ENCODE assay signal across 8 mouse cellular contexts in genomic region chr14:20544467-20545411, GRCm38 (mm10). TPM values are rescaled to one million over a fixed set of nuclear protein-coding genes. Genes with fewer than 3 reads are reported as not detected.
DNase-seq lines count a peak whose midpoint lies in the region; ATAC-seq and TF ChIP-seq lines count a peak whose summit lies in the region.

No protein-coding gene starts in this region.

- TF ChIP-seq CTCF in CH12.LX (conservative IDR thresholded peaks at IDR 0.05 in 1 of 2, IDR thresholded peaks at IDR 0.05 in 1 of 2; ENCODE audit: low read depth in 2 of 2, low read length in 2 of 2), result no peak

- TF ChIP-seq RAD21 in CH12.LX (IDR thresholded peaks at IDR 0.05; ENCODE audit: low read depth, low read length), result no peak

- H3K4me1 ChIP-seq in CH12.LX (ENCODE audit: control insufficient read depth in 1 of 2, insufficient read depth in 2 of 2), result peaks cover 0 to 47% of the 10 kb centered on the region in 2 experiments; a peak in 2 of 4 replicates
- H3K4me1 ChIP-seq in stomach, embryonic 16.5 days (ENCODE audit: control insufficient read depth, insufficient read depth, low read length), result peaks cover 7% of the 10 kb centered on the region

- no peak for TF ChIP-seq POLR2A in CH12.LX (IDR thresholded peaks at IDR 0.05; ENCODE audit: low read depth, low read length)

- H3K4me2 ChIP-seq in CH12.LX (ENCODE audit: insufficient read depth, low read depth, poor library complexity, severe bottlenecking), result peak overlapping the region; percentile 95
- peak overlapping the region; percentile 62 for H3K4me2 ChIP-seq in stomach, embryonic 16.5 days (ENCODE audit: low read depth, low read length)

- no peak overlapping the region for H3K27ac ChIP-seq in CH12.LX (ENCODE audit: insufficient read depth, low read depth)
- no peak overlapping the region for H3K27ac ChIP-seq in stomach, embryonic 16.5 days (ENCODE audit: low read length)

- peak; percentile 8 for DNase-seq in embryo, embryonic 10.5 days (ENCODE audit: low spot score)
- no peak for DNase-seq in embryo, embryonic 10 days (ENCODE audit: low spot score)
- DNase-seq in CH12.LX (ENCODE audit: extremely low read depth) (peak; percentile 31), liver (peak; percentile 55)
- DNase-seq in testis, postnatal 14 days (ENCODE audit: low spot score), result no peak
- no peak for DNase-seq in adrenal gland, adult (ENCODE audit: inconsistent age in 2 of 2, low spot score in 1 of 2)

- H3K9me3 ChIP-seq in CH12.LX (replicated peaks; ENCODE audit: low read length), result no peaks in the 10 kb centered on the region
- no peaks in the 10 kb centered on the region for H3K9me3 ChIP-seq in stomach, embryonic 16.5 days (replicated peaks; ENCODE audit: control insufficient read depth, low read length)

- dilution Hi-C loops in CH12.LX (cut with MboI; ENCODE audit: extremely low pct_ligation_motif_present, extremely low pct_unique_long_range_greater_than_20kb, low sequenced_read_pairs), result no loop called here

- H3K79me2 ChIP-seq in CH12.LX (replicated peaks; ENCODE audit: control insufficient read depth, extremely low read depth, insufficient read depth, poor library complexity, severe bottlenecking), result peaks cover 32% of the 10 kb centered on the region

- peaks cover 11 to 22% of the 10 kb centered on the region in 2 experiments for H3K36me3 ChIP-seq in CH12.LX (replicated peaks in 1 of 2; ENCODE audit: control insufficient read depth in 1 of 2, insufficient read depth in 1 of 2, low read length in 1 of 2)
- H3K36me3 ChIP-seq in stomach, embryonic 16.5 days (ENCODE audit: control insufficient read depth, insufficient read depth, low read length), result no peaks in the 10 kb centered on the region

- H3K27me3 ChIP-seq in CH12.LX (replicated peaks), result no peaks in the 10 kb centered on the region
- no peaks in the 10 kb centered on the region for H3K27me3 ChIP-seq in stomach, embryonic 16.5 days (ENCODE audit: control insufficient read depth, insufficient read depth, low read length)

- peak overlapping the region; percentile 94; the same call in 1 of the 2 replicates for H3K9ac ChIP-seq in CH12.LX (ENCODE audit: insufficient read depth, low read depth)
- H3K9ac ChIP-seq in stomach, embryonic 16.5 days (ENCODE audit: low read length), result peak overlapping the region; percentile 43; the same call in 1 of the 2 replicates

- H3K4me3 ChIP-seq in CH12.LX (replicated peaks in 1 of 3; ENCODE audit: low read depth in 2 of 3, low read length in 2 of 3, poor library complexity in 1 of 3), result peak overlapping the region; percentile 63 to 94 (median 84)
- H3K4me3 ChIP-seq in stomach, embryonic 16.5 days (replicated peaks; ENCODE audit: low read length), result peak overlapping the region; percentile 88

- ATAC-seq in erythroid progenitor cell, adult 5-6 weeks (replicated peaks; ENCODE audit: low FRiP score, poor library complexity, severe bottlenecking), result peak; percentile 73
- ATAC-seq in stomach, embryonic 16.5 days (ENCODE audit: insufficient read depth, low FRiP score), result no peak

- in situ Hi-C loops in CH12.LX (cut with MboI; ENCODE audit: low pct_ligation_motif_present, low pct_unique_long_range_greater_than_20kb, low sequenced_read_pairs), result no loop called here

- no peak for TF ChIP-seq EP300 in CH12.LX (IDR thresholded peaks at IDR 0.05; ENCODE audit: low read length)

- WGBS in stomach, embryonic 16.5 days, result 58% methylated on average over 7 of the region's 7 CpGs

TF ChIP-seq in CH12.LX, 34 proteins besides CTCF, POLR2A, EP300 and RAD21:
- TF ChIP-seq CHD1 (IDR thresholded peaks at IDR 0.05; ENCODE audit: low read depth, low read length) (no peak), ZNF384 (IDR thresholded peaks at IDR 0.05; ENCODE audit: low read depth, low read length) (no peak), TBP (conservative IDR thresholded peaks at IDR 0.05; ENCODE audit: low read depth, low read length) (peak; percentile 72), JUN (IDR thresholded peaks at IDR 0.05; ENCODE audit: insufficient read depth, low read depth, low read length) (no peak), PAX5 (IDR thresholded peaks at IDR 0.05; ENCODE audit: low read length) (no peak), IRF4 (IDR thresholded peaks at IDR 0.05; ENCODE audit: low read depth, low read length) (no peak), MAZ (IDR thresholded peaks at IDR 0.05; ENCODE audit: low read depth, low read length) (no peak), UBTF (IDR thresholded peaks at IDR 0.05; ENCODE audit: low read depth, low read length) (no peak), ZC3H11A (IDR thresholded peaks at IDR 0.05; ENCODE audit: low read depth, low read length) (no peak), KAT2A (IDR thresholded peaks at IDR 0.05; ENCODE audit: insufficient replicate concordance, low read length) (no peak), MYC (IDR thresholded peaks at IDR 0.05; ENCODE audit: low read depth, low read length) (peak; percentile 75), BHLHE40 (IDR thresholded peaks at IDR 0.05; ENCODE audit: low read depth, low read length) (no peak), MXI1 (IDR thresholded peaks at IDR 0.05; ENCODE audit: low read depth, low read length) (peak; percentile 54; the same call in 1 of the 2 replicates), MEF2A (IDR thresholded peaks at IDR 0.05; ENCODE audit: borderline replicate concordance, low read depth, low read length) (no peak), E2F4 (IDR thresholded peaks at IDR 0.05; ENCODE audit: insufficient replicate concordance, low read depth, low read length) (no peak), SIN3A (IDR thresholded peaks at IDR 0.05; ENCODE audit: low read length) (no peak), ZMIZ1 (IDR thresholded peaks at IDR 0.05; ENCODE audit: low read depth, low read length) (no peak), CHD2 (IDR thresholded peaks at IDR 0.05; ENCODE audit: low read length) (no peak), ETS1 (conservative IDR thresholded peaks at IDR 0.05; ENCODE audit: low read depth, low read length) (no peak), TCF12 (IDR thresholded peaks at IDR 0.05; ENCODE audit: low read depth, low read length) (no peak), GABPA (IDR thresholded peaks at IDR 0.05; ENCODE audit: insufficient replicate concordance, low read depth, low read length) (no peak), ZKSCAN1 (IDR thresholded peaks at IDR 0.05; ENCODE audit: borderline replicate concordance, low read depth, low read length) (no peak), POLR2AphosphoS2 (IDR thresholded peaks at IDR 0.05; ENCODE audit: low read depth, low read length) (no peak)

RNA-seq across cellular contexts. Expression of gene Ppp3cb, which starts 1.6 kb away (rescaled TPM):
- total RNA-seq in CH12.LX (2012; rRNA removed) (23.6 and 25.7 TPM in 2 replicates), CH12.LX (2014; rRNA removed) (50.6 and 55.3 TPM in 2 replicates)
- polyA plus RNA-seq in CH12.LX (2012; ENCODE audit: insufficient read length, low read depth), result 53.8 and 61.1 TPM in 2 replicates
- total RNA-seq in erythroid progenitor cell, adult 5-6 weeks (2015; ENCODE audit: low replicate concordance), result 246 and 256 TPM in 2 replicates
- total RNA-seq in erythroid progenitor cell, adult 5-6 weeks (2017; ENCODE audit: low replicate concordance), result 136 and 181 TPM in 2 replicates
- polyA plus RNA-seq in stomach, embryonic 16.5 days (2015; fragmentation: Nextera tagmentation; extraction: Ambion mirVana), result 22.5 and 27.5 TPM in 2 replicates

RNA-seq across cellular contexts. Expression of gene Mss51, which starts 48.0 kb away (rescaled TPM):
- total RNA-seq in CH12.LX (2012; rRNA removed), result 0.59 and 0.63 TPM in 2 replicates
- 0.45 and 0.47 TPM in 2 replicates for total RNA-seq in CH12.LX (2014; rRNA removed)
- 1.1 and 1.5 TPM in 2 replicates for polyA plus RNA-seq in CH12.LX (2012; ENCODE audit: insufficient read length, low read depth)
- 8.0 and 20.2 TPM in 2 replicates for total RNA-seq in erythroid progenitor cell, adult 5-6 weeks (2015; ENCODE audit: low replicate concordance)
- 5.6 and 15.4 TPM in 2 replicates for total RNA-seq in erythroid progenitor cell, adult 5-6 weeks (2017; ENCODE audit: low replicate concordance)
- polyA plus RNA-seq in stomach, embryonic 16.5 days (2015; fragmentation: Nextera tagmentation; extraction: Ambion mirVana), result 0.52 and 0.56 TPM in 2 replicates

Comparison
In these comparisons a context has a peak if more than half of its experiments do, and no peak if none do; other contexts are left out.
1. DNase-seq: peak in embryo, embryonic 10.5 days (single experiment), CH12.LX (single experiment) and liver (single experiment); none in embryo, embryonic 10 days (single experiment), testis, postnatal 14 days (single experiment) and adrenal gland, adult (0 of 2).
2. RNA of gene Mss51, which starts 48.0 kb away (total RNA-seq): 5.6 to 20.2 TPM in erythroid progenitor cell, adult 5-6 weeks; 0.45 to 0.63 TPM in CH12.LX; every median in the first group is over 4 times any median in the second.